Mouse (Mus musculus): Measurements from ENCODE around the gene Acbd4. TPM values are rescaled to one million over a fixed set of nuclear protein-coding genes. Genes with fewer than 3 reads are reported as not detected.

The Acbd4 gene
- total RNA-seq, 2 experiments from 2014 or later: 72.3 to 80.3 TPM

- intact Hi-C loops (cut with DNase I): no loop called here
- DNase-seq (ENCODE audit: low spot score in 2 of 2): no peak
Measured at GRCm38 (mm10) chr11:103078131-103078530, 23.4 kb upstream of the Acbd4 start.

- intact Hi-C loops (cut with DNase I): no loop called here
- peak in 1 of 2 experiments; percentile 42 for DNase-seq (ENCODE audit: low spot score in 2 of 2)
Measured at GRCm38 (mm10) chr11:103080323-103081091, 21.0 kb upstream of the Acbd4 start.

GRCm38 (mm10) chr11:103081631-103082030 lies 19.9 kb upstream of the Acbd4 start:
- DNase-seq (ENCODE audit: low spot score in 2 of 2): no peak
- intact Hi-C loops (cut with DNase I): no loop called here

GRCm38 (mm10) chr11:103093306-103093705 lies 8.2 kb upstream of the Acbd4 start:
- intact Hi-C loops (cut with DNase I): no loop called here

GRCm38 (mm10) chr11:103093862-103094833 lies 7.3 kb upstream of the Acbd4 start:
- intact Hi-C loops (cut with DNase I): no loop called here
- no peak for DNase-seq (ENCODE audit: low spot score in 2 of 2)

More at GRCm38 (mm10) chr11:103093306-103093705, 8.2 kb upstream of the Acbd4 start:
- DNase-seq (ENCODE audit: low spot score in 2 of 2): no peak

- no peak for DNase-seq (ENCODE audit: low spot score in 2 of 2)
- intact Hi-C loops (cut with DNase I): no loop called here
Measured at GRCm38 (mm10) chr11:103095107-103095670, 6.3 kb upstream of the Acbd4 start.

- intact Hi-C loops (cut with DNase I): no loop called here
Measured at GRCm38 (mm10) chr11:103095801-103096200, 5.7 kb upstream of the Acbd4 start.

GRCm38 (mm10) chr11:103096979-103097894 lies 4.2 kb upstream of the Acbd4 start:
- no peak for DNase-seq (ENCODE audit: low spot score in 2 of 2)
- intact Hi-C loops (cut with DNase I): no loop called here

More at GRCm38 (mm10) chr11:103095801-103096200, 5.7 kb upstream of the Acbd4 start:
- DNase-seq (ENCODE audit: low spot score in 2 of 2): no peak

GRCm38 (mm10) chr11:103098531-103099190 lies 2.8 kb upstream of the Acbd4 start:
- intact Hi-C loops (cut with DNase I): no loop called here
- DNase-seq (ENCODE audit: low spot score in 2 of 2): peak in 1 of 2 experiments; percentile 1

GRCm38 (mm10) chr11:103099352-103099940 lies 2.0 kb upstream of the Acbd4 start:
- intact Hi-C loops (cut with DNase I): no loop called here
- no peak for DNase-seq (ENCODE audit: low spot score in 2 of 2)

- DNase-seq (ENCODE audit: low spot score in 2 of 2): no peak
- intact Hi-C loops (cut with DNase I): loop anchor here (5.0 kb wide), 2 partner anchors 42 to 227 kb away; no protein-coding TSS in a partner anchor
Measured at GRCm38 (mm10) chr11:103100361-103100760, 1.1 kb upstream of the Acbd4 start.

GRCm38 (mm10) chr11:103101866-103102501 lies 502 bp downstream of the Acbd4 start:
- intact Hi-C loops (cut with DNase I): loop anchor here (1.0 to 5.0 kb wide), 4 partner anchors 13 to 225 kb away; no protein-coding TSS in a partner anchor
- peak; percentile 78 to 83 for DNase-seq (ENCODE audit: low spot score in 2 of 2)

- intact Hi-C loops (cut with DNase I): loop anchor here (1.0 to 5.0 kb wide), 4 partner anchors 12 to 224 kb away; no protein-coding TSS in a partner anchor
- peak; percentile 97 for DNase-seq (ENCODE audit: low spot score in 2 of 2)
Measured at GRCm38 (mm10) chr11:103102725-103103349, 1.4 kb downstream of the Acbd4 start.

- no peak for DNase-seq (ENCODE audit: low spot score in 2 of 2)
- intact Hi-C loops (cut with DNase I): loop anchor here (5.0 kb wide), 2 partner anchors 39 to 224 kb away; no protein-coding TSS in a partner anchor
Measured at GRCm38 (mm10) chr11:103103621-103104020, 2.1 kb downstream of the Acbd4 start.

- no peak for DNase-seq (ENCODE audit: low spot score in 2 of 2)
- intact Hi-C loops (cut with DNase I): loop anchor here (5.0 kb wide), 2 partner anchors 38 to 223 kb away; no protein-coding TSS in a partner anchor
Measured at GRCm38 (mm10) chr11:103104469-103104868, 3.0 kb downstream of the Acbd4 start.

- DNase-seq (ENCODE audit: low spot score in 2 of 2): no peak
- intact Hi-C loops (cut with DNase I): no loop called here
Measured at GRCm38 (mm10) chr11:103105180-103105725, 3.8 kb downstream of the Acbd4 start.
